Mouse (Mus musculus): ENCODE measurements around the gene Wscd2.

Gene Wscd2

DNA sequence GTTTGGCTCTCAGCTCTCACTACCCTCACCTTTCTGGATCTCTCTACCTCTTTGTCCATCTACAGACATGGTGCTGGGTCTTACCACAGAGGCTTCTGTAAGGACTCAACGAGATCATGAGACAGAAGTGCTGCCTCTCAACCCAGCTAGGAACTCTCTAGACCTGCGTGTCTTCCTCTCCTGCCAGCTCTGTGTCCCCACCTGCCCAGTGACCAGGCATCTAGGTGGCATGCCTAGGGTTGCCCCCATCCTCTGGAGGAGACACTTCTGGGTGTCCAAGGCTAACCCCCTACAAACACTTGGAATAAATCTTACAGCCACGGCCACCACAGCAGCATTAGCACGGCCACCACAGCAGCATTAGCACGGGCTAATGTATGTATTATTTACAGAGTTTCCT lies 119.8 kb downstream of the Wscd2 start:
- in situ Hi-C loops (cut with MboI, MseI): no loop called here

DNA sequence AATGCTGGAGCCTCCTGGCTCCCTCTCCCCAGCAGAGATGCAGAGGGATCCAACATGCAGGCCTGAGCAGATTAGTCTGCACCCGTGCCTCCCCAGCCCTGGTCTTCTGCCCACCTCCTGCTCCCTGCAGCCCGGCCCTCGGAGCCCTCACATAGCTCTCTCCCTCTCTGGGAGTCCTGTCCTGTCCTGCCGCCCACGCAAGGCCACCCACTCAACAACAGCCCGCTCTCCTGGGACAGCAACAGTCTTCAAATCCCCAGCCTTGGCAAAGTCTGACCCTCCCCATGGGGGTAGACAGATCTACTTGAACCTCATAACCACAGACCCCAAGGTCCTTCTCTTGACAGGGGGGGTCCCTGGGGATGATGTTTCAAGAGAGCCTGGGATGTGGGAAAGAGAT lies 120.4 kb downstream of the Wscd2 start:
- in situ Hi-C loops (cut with MboI, MseI): no loop called here

DNA sequence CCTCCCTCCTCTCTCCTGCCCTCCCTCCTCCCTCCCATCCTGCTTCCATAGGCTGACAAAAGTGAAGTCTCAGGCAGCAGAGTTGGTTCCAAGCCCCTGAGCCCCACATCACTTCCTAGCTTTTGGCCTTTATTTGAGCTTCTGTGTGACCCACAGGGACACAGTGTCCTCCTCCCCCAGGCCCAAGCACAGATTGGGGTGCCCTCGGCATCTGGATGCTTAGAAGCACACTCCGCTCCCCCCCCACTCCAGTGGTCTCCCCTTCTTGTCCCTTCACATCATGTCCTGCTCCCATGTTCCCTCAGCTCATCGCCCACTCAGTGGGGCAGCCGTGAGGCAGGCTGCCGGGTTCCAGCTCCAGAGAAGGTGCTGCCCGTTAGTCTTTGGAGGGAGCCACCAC lies 121.0 kb downstream of the Wscd2 start:
- in situ Hi-C loops (cut with MboI, MseI): no loop called here

DNA sequence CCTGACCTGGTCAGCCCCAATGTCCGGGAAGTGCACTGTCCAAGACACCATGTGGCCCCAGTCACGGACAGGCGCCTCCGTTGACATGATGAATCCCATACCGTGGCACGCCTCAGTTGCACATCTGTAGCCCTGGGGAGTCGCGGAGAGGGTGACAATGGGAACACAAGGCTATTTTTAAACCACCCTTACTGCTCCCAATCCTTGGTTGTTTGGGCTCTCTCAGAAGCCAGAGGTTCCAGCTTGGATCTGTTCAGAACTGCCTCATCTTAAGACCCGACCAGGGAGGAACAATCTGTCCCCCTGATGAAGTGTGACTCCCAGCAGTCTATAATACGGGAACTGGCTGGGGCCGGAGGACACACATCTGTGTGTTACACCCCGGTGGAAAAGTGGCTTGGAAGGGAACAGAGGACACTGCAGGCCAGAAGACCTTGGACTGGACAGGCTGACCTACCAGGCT lies 121.7 kb downstream of the Wscd2 start:
- in situ Hi-C loops (cut with MboI, MseI): no loop called here

DNA sequence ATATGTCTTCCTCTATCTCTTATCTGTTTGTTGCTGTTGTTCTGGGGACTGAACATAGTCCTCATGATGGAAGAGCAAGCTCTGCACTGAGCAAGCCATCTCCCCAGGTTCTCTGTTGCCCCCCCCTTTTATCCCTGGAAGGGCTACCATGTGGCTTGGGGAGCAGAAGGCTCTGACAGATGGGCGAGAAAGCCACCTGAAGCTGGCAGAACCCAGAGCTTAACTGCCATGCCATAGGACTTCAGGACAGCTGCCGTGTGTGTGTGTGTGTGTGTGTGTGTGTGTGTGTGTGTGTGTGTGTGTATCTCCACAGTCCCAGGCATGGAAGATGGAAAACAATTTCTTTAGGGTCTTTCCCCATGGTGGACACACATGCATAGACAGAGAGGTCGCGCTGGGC lies 128.6 kb downstream of the Wscd2 start:
- in situ Hi-C loops (cut with MboI, MseI): no loop called here

DNA sequence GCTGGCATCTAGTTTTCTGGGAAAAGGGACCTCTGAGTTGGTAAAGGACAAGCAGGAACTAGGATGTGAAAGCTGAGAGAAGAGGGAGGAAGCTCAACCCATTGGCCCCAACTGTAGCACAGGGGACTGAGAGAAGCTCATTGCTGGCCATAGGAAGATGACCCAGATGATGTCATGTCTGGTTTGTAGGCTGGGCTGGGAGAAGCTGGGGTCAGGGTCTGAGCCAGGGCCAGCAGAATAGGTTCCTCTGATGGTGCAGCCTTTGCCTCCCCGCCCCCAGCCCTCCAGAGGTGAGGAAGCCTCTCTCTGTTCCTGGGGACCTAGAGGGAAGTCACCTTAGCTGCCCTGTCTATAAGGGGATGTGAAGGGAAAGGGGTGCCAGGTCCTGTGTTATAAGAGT lies 129.0 kb downstream of the Wscd2 start:
- in situ Hi-C loops (cut with MboI, MseI): no loop called here

DNA sequence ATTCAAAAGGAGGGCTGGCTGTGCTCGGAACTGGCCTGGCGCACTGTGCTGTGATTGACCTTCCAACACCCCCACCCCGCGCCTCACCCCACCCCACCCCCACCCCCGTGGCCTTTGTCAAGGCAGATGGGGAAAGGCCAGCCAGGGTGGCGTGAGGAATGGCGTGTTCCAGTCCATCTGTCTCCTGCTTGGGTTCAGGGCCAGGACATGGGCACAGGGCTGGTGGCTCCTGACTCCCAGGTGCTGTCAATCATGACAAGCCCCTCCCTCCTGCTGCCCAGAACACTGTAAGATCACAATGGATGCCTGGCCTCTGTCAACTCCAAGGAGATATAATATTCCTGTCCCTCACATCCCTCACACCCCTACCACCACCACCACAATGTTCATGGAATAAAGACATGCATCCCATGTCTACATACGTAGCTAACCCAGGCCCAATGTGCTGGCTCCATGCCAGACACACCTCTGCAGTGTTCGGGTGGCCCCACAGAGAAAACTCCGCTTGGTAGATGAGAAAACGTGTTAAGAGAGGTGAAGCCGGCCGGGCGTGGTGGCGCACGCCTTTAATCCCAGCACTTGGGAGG lies 130.1 kb downstream of the Wscd2 start:
- in situ Hi-C loops (cut with MboI, MseI): loop anchor here (5.0 kb wide), 1 partner anchor 68 kb away; no protein-coding TSS in a partner anchor

DNA sequence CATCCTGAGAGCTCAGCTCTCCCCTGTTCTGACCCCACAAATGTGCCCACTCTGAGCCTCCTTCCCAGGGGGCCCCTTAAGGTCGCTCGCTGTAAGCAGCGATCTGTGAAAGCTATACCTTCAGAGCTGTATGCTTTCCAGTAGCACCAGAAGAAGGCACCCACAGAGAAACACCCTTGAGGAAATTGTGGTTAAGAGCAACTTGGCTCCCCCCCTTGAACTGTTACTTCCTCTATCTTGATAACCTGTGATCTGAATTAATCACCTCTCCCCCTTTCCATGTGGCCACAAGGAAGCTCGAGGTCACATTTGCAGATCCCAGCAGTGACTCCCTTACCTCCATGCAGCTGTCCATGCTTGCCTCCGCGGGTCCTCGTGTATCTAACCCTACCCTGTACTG lies 130.9 kb downstream of the Wscd2 start:
- in situ Hi-C loops (cut with MboI, MseI): loop anchor here (5.0 kb wide), 1 partner anchor 69 kb away; no protein-coding TSS in a partner anchor

DNA sequence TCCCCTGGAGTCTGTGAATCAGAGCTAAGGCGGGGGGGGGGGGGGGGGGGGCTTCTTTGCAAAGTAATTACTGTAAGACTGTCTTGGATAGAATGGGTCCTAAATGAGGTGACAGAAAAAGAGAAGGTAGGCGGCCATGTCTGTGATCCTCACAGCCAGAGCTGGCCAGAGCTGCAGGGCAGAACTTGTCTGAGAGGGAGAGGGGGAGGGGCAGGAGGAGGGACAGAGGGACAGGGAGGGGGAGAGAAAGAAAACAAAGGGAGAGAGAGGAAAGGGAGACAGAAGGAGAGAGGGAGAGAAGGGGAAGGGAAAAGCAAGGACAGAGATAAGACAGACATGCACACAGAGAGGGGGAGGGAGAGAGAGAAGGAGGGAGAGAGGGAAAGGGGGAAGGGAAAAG lies 132.9 kb downstream of the Wscd2 start:
- in situ Hi-C loops (cut with MboI, MseI): loop anchor here (5.0 kb wide), 1 partner anchor 71 kb away; no protein-coding TSS in a partner anchor

DNA sequence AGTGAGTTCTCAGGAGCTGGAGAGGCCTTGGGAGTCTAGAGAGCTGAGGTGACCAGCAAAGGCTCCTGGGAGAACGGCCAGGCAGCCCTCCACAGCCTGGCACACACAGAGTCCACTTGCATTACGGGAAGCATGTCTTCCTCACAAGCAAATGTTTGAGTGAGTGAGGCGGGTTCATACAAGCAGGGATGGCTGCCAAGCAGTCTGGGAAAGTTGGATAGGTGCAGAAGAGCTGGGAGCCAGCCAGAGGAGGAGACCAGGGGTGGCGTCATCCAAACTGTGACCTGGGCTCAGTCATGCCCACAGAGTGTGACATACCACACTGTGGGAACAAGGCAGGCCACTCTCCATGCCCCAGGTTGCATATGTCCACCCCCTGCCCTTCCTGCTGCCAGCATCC lies 134.9 kb downstream of the Wscd2 start:
- in situ Hi-C loops (cut with MboI, MseI): no loop called here

DNA sequence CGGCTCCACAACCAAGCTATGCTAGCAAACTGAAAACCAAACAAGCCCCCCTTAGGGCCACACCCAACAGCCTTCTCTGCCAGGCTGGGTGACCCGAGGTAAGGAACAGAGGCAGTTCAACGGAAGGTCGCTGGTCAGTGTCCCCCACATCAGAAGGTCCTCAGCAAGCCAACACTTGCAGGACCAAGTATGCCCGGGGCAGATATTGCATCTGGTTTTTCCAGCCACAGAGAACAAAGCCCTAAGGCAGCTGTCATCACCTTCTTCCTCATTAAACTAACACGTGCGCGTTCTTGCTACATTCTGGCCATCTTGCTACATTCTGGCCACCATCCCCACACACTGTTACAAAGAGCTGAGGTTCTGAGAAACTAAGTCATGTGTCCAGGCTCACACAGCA lies 136.2 kb downstream of the Wscd2 start:
- in situ Hi-C loops (cut with MboI, MseI): no loop called here

DNA sequence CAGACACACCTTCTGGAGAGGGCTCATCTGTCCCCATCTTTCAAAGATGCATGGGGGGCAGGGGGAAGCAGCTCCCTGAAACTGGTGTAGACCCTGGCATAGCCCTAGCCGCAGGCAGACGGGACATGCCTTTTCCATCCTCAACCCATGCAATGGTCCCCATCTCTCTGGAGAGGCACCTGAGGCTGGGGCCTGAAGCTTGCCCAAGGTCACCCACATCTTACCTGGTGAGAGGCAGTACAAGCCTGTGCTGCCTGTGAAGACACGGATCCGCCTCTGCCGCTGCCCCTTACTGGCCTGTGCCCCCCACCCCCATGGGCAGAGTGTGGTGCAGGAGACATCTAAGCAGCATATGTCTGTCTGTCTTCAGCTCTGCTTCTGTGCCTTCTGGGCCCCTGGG lies 136.9 kb downstream of the Wscd2 start:
- in situ Hi-C loops (cut with MboI, MseI): no loop called here

DNA sequence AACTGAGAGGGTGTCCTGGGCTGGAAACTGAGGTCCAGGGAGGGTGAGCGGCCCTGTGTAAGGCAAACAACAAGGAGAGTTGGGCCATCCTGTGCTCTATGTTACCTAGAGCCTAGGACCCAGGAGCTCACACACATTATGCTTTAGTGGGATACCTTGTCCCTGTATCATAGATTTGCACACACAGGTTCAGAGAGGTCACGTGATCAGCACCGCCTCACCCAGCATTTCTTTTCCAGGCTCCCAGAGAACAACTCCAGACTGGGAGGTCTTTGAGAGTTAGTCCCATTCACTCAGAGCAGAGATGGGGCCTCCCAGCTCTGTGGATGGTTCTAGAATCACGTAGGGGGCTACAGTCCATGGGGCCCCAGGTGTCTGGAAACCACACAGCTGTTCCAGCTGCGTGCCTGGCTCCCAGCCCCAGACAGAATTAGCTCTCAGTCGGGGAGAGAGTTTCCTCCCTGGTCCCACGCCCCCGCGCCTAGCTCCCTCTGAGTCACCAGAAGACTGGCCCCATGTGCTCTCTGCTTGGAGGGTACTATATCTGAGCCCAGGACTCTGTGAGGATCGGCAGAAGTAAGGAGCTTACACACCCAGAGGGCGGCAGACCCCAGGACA lies 137.8 kb downstream of the Wscd2 start:
- in situ Hi-C loops (cut with MboI, MseI): no loop called here

DNA sequence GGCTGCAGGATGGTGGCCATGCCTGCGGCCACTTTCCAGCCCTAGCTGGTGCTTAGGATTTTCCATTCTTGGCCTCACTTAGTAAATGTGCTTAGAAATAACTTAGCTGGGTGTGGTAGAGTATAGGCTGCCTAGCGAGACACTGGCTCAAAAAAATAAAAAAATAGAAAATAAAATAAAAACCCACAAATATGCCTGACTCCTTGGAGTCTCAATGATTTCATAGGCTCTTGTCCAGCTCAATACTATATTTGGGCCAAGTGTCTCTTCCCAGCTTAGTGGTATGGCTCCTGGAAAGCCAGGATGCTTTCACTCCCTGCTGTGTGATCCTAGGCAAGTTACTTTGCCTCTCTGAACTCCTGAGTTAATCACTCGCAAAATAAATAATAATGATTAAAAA lies 139.1 kb downstream of the Wscd2 start:
- in situ Hi-C loops (cut with MboI, MseI): no loop called here

DNA sequence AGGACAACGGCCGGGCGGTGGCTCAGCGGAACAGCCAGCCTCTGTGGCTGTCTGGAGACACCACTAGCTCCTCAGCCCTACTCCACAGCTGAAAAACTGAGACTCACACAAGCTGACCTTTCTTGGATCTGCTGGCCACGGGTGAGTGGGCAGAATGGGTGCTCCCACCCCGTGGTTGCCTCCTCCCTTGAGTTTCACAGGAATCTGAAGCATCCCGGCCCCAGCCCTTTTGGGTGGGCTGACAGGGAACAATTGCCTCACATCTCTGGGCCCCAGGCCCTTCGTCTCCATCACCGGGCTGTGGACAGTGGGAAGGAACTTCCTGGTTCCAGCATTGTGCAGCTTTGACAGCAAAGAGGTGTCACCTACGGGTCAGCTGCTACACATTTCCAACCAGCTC lies 140.0 kb downstream of the Wscd2 start:
- in situ Hi-C loops (cut with MboI, MseI): no loop called here

DNA sequence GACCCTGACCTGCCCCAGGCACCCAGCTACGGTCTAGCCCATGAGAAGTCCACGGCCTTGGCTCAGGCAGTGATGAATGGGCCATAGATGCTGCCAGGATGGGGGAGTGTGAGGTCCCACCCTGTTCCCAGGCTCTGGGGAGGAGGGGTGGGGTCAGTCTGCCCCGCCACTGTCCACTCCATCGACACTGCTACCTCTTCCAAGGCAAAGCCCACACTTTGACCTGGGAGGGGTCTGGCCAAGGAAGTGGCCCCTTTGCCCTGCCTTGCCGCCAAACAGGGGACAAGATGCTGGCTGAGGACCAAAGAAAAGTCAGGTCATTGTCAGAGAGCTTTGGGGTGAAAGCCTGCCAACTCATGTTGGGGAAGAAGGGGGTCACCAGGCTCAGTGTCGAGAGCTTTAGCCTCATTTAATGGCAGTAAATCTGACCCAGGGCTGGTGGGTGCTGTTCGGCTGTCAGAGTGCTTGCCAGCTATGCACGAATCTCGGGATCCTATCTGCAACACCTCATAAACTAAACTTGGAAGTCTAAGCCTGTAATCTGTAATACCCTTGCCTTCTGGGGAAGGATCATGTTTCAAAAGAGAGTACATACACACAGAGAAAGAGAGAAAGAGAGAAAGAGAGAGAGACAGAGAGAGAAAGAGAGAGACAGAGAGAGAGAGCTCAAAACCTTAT lies 143.0 kb downstream of the Wscd2 start:
- in situ Hi-C loops (cut with MboI, MseI): no loop called here

DNA sequence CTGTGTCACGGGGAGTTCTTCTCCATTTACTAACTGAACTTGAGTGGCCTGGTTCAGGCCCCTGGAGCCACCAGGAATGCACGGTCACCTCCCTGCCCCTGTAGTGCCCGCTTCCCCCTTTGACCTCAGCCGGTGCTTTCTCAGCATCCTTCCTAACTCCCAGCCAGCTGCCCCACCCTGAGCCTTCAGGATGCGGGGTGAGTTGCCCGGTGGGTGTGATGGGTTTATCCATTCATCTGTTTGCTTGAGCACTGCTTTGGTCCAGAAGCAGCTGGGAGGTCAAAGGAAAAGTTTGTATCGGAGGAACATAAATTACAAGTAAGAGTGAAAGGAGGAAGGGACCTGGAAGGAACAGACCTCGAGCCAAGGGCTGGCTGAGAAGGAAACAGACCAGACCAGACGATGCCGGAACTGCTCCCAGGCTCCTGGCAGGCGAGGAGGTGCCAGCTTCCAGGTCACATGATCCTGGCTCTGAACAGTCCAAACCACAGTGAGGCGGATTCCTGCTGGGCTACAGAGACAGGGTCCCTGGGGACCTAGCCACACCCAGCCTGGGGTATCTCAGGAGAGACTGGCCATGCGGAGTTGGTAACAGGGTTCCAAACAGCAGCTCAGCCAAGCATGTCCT lies 144.0 kb downstream of the Wscd2 start:
- in situ Hi-C loops (cut with MboI, MseI): no loop called here

DNA sequence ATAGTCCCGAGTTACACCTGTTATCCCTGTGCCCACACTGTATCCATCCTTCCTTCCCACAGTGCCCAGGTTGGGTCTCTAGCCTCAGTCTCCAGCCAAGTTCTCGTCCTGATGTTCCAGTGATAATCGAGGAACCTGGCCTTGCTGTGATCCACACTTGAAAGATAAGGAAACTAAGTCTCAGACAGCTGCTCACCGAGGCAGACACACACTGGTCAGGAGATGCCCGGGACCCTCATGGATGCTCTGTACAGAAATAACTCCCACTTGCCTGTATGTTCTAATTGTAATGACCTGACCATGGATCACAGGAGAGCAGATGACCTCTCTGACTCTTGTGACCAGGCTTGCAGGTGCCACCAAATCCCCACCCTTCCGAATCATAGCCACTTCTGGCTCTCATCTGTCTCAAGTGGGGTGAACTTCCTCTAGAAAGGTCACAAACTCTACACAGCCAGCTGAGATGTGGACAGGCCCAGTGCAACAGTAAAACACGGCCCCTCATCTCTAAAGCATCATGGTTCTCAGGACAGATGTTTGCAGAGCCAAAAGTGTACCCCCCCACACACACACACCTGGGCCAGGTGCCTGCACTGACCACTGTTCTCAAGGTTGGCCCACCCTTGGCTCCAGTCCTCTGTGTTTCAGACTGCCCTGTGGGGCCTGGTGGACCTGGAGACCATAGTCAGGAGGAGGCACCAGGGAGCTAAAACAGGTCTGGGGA lies 144.9 kb downstream of the Wscd2 start:
- in situ Hi-C loops (cut with MboI, MseI): no loop called here

DNA sequence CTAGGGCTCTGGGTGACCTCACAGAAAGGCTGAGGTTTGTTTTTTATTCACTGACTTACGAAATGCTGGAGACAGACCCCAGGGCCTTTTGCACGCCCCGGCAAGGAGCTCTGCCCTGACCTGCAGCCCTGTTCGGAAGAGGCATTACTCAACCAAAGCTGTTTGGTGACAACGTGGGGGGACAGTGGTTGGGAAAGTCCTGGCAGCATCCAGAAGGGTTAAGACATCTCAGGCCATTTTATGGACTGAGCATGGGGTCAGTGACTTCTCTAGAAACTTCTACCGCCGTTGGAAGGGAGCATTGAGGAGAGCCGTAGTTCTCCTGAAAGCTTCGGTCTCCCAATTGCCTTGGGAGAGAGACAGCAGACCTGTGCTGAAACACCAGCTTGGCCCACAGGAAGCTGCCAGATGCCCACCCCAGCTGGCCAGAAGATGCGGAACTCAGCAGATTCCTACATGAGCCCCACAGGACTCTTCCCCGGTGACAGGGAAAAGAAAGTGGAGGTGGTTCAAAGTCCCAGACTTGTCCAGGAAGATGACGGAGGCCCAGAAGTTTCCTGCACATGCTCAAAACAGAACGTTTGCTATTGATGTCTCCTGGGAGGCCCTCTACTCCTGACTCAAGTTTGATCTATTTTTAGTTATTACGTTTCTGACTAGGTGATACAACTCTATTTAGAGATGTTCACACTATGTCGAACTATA lies 145.9 kb downstream of the Wscd2 start:
- in situ Hi-C loops (cut with MboI, MseI): no loop called here

DNA sequence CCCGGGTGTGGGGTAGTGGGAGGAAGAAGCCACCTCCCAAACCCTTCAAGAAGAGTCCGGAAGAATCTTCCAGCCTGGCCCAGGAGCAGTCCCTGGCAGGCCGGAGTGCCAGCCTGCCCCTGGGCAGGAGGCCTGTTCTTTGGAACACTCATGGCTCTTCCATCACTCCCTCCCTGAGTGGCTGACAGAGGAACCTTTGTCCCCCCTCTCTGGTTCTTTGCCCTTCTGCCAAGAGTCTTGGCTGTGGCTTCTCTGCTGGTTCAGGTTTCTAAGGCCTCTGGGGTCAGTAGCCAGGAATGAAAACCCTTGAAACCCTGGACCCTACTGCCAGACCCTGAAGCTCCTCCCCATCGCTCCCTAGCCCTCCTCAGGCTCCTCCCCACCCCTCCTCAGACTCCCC lies 147.5 kb downstream of the Wscd2 start:
- in situ Hi-C loops (cut with MboI, MseI): no loop called here

DNA sequence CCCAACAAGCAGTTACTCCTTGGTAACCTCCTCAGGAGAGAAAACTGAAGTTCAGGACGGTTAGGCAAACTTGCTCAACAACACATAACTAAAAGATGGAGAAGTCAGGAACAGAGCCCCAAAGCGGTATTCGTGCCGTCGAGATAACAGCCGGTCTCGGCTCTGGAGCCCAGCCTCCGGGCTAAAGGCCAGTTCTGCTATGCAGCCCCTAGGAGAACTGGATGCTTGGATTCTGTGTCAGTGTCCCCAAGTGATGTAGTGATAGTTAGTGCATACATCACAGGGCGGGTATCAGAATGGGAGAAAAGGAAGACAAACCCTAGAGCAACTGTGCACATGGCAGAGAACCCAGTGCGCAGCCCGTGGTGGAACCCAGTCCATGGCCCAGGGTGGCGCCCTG lies 147.9 kb downstream of the Wscd2 start:
- in situ Hi-C loops (cut with MboI, MseI): no loop called here

All from regulatory T cell (primary cell).